Mouse (Mus musculus) ES-E14 (cell line): ENCODE results near the gene Tmc2.

Source experiments
- HCFC1 ChIP-seq: IDR thresholded peaks from 2 replicates; pipeline ENCODE4 v1.6.1; 2012; ENCODE audit warnings: low read length, inconsistent platforms, borderline replicate concordance; ENCODE audit not compliant: insufficient read depth
- MAFK ChIP-seq: IDR thresholded peaks from 2 replicates; pipeline ENCODE4 v1.6.1; 2014; ENCODE audit warnings: mild to moderate bottlenecking, low read depth, low read length, inconsistent platforms; ENCODE audit not compliant: insufficient read depth
- ZC3H11A ChIP-seq: IDR thresholded peaks from 2 replicates; pipeline ENCODE4 v1.6.1; 2012; ENCODE audit warnings: low read depth, mild to moderate bottlenecking, inconsistent platforms, low read length, borderline replicate concordance

GRCm38 (mm10) chr2:130200961-130201360, 6.0 kb downstream of the Tmc2 start:
- no peak for TF ChIP-seq ZC3H11A
- TF ChIP-seq MAFK: no peak
- no peak for TF ChIP-seq HCFC1
